Mouse (Mus musculus) adrenal gland, adult 2 months (tissue): ENCODE results near the gene Casp3. TPM values are rescaled to one million over a fixed set of nuclear protein-coding genes. Genes with fewer than 3 reads are reported as not detected.

Experiments
- DNase-seq: peaks from one replicate; pipeline ENCODE4 v3.0.0; 2021
- polyA plus RNA-seq: library from polyadenylated mRNA; depleted of rRNA; stranded (reverse); fragments of >200 nt; gene quantifications from 2 replicates; pipeline ENCODE4 v1.2.3, GENCODE M21; 2012
- total RNA-seq, 2 experiments: library from RNA; stranded (reverse); gene quantifications; 2 replicates each; pipeline ENCODE4 v1.2.3; 2021

The Casp3 gene
- total and polyA plus RNA-seq, 3 experiments = 0.94 to 18.4 (median 16.3) TPM

- no peak for DNase-seq
These were observed 10.2 kb upstream of the Casp3 start for GRCm38 (mm10) chr8:46606930-46607329.

- no peak for DNase-seq
These were observed 5.5 kb upstream of the Casp3 start for GRCm38 (mm10) chr8:46611557-46611956.

DNA sequence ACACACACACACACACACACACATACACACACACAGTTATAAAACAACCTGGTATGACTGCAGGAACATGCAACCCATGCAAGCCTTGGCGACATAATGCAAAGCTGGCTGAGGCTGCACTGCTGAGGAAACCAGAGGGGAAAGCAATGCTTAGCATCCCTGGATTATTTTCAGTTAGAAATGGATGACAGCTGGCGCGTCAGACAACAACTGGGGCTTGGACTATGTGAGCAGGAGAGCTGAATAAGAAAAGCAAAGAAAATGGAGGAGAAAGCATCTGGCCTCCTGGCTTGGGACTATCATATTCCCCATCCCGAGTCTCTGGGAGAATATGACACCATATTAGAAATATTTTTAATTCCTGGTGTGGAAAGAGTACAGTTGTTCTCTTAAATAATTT, 4.2 kb upstream of the Casp3 start:
- DNase-seq = no peak

DNA sequence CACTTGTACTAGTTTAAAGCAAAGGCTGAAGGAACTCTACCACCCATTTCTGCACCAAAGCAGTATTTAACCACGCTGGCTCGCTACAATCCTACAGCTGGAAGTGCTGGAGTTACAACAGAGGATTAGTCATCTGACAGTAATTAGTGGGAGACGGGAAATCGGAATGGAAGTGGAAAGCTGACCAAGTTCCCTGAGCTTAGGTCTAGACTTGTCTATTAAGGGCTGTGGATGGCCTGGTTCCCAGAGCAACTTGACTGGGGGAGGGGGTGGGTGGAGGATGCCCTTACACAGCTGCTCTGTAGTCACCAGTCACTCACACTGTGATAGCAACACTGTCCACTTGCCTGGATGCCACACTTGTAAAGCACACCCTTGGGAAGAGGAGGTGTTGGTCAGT, 3.7 kb upstream of the Casp3 start:
- no peak for DNase-seq

GRCm38 (mm10) chr8:46615936-46616335, 1.2 kb upstream of the Casp3 start:
- DNase-seq = no peak

- DNase-seq = no peak
These were observed 864 bp downstream of the Casp3 start for GRCm38 (mm10) chr8:46617690-46618620.

GRCm38 (mm10) chr8:46618639-46619320, 1.7 kb downstream of the Casp3 start:
- no peak for DNase-seq

DNA sequence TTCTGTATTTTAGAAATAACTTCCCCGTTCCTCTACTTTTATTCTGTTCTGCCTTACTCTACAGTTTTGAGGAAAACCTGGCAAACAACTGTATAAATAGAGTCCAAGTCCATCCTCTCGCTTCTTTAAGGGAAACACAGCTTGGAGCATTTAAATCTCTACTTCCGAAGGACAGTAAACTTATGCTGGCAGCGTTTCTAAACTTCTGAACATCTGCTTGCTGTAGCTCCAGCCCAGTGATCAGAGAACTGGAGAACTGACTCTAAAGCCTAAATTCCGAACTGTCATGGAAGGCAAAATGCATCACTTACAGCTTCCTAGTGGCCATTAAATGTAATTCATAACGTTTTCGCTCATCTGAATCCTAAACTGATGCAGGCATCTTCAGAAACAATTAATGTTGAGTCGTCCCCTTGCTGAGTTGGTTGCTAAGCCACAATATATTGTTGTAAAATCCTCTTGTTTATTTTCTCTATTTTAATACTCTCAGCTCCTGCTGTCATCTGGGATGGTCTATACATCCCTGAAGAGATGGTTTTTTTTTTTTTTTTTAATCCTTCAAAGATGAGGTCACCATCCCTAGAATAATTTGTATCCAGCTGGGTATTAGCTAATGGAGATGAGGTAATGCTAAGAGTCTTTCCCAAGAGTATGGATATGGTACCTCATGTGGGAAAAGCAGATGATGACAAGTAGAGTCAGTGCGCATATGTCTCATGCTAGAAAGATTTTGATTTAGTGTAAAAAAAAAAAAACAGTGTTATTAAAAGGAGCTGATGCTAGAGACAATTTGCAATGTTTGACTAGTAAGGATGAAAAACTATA, 5.6 kb downstream of the Casp3 start:
- DNase-seq = no peak

- DNase-seq = no peak
These were observed 8.1 kb downstream of the Casp3 start for GRCm38 (mm10) chr8:46625166-46625565.

- no peak for DNase-seq
These were observed 9.6 kb downstream of the Casp3 start for GRCm38 (mm10) chr8:46626642-46627041.

DNA sequence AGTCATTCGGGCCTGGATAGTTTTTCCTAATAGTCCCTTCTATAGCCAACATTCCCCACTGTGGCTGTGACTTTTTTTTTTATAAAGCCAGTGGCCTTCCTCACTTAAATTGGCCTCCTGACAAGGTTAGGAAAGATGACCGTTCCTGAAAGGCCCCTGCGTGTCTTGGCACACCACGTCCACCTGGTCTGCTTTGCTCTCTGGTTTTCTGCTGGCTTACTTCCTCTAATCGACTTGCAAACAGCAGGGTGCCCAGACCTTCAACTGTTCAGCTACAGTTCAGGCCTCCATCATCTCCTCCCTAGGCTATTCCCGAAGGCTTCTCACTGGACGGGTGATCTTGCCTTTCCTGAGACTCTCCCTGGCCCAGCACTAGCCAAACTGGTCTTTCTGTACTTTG, 10.8 kb downstream of the Casp3 start:
- no peak for DNase-seq

- DNase-seq = no peak
These were observed 11.6 kb downstream of the Casp3 start for GRCm38 (mm10) chr8:46628645-46629044.

DNA sequence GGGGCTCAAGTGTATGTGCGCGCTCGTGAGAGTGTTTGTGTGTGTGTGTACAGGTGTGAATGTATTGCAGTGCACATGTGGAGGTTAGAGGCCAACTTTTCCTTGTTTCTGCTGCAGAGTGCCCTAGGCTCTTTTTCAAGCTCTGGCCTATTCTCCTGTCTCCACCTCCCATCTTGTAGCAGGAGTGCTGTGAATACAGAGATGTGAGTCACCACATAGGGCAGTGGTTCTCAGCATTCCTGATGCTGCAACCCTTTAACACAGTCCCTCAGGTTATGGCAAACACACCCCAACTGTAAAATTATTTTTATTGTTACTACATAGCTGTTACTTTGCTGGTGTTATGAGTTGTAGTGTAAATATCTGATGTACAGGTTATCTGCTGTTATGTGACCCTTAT, 13.3 kb downstream of the Casp3 start:
- DNase-seq = no peak

DNA sequence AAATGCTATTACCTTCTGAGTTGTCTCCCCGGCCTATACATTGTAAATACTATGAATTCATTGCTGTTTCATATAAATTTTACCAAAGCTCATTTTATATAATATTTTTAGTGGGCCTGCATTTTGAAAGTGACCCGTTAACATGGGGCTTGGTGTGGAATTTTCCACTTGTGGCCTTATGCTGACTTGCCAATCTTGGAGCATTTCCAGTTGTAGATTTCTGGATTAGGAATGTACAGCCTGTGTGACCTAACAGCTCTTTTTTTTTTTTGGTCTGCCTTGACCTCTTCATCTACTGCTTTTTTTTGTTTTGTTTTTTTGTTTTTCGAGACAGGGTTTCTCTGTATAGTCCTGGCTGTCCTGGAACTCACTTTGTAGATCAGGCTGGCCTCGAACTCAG, 13.8 kb downstream of the Casp3 start:
- DNase-seq = no peak

DNA sequence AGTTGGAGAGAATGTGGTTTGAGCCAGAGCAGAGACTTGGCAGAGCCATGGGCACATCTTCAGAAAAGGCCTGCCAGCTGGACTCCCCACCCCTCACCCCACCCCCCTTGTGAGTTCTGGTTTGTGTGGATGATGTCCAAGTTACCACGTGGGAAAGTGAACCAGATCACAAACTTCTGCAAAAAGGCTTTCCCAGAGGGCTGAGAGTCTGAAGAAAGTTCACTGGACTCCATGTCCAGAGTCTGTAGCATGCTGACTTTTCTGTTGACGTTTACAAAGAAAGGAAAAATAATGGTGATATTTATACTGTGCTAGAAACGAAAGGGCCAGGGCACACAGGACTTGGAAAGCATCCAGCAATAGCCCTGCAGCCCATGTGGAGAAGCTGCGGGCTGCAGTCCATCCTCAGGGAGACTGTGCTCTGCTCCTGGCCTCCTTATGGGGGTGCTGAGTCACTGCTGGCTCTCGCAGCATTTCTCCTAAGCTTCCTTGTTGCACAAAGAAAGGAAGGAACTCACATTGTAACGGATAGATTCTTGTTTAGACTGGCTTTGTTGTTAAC, 22.0 kb downstream of the Casp3 start:
- peak; percentile 62 for DNase-seq

- no peak for DNase-seq
These were observed 22.8 kb downstream of the Casp3 start for GRCm38 (mm10) chr8:46639852-46640251.

GRCm38 (mm10) chr8:46641272-46641671, 24.2 kb downstream of the Casp3 start:
- no peak for DNase-seq

DNA sequence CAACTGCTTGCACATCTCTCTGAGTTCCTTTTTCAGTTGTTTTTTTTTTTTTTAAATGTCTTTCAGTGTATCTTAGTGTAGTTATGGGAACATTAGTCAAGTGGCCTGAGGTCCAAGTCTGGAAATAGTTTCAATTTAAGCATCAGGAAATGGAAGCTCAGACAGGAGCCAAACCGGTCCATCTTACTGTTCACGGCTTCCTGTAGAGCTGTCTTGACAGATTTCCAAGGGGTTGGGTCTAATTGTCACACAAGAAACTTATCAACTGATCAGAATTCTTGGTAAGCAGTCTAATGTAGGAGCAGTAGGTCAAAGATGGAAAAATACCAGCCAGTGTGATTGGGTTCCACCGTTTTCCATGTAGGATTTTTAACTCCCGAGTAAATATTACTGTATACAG, 31.3 kb downstream of the Casp3 start:
- no peak for DNase-seq

DNA sequence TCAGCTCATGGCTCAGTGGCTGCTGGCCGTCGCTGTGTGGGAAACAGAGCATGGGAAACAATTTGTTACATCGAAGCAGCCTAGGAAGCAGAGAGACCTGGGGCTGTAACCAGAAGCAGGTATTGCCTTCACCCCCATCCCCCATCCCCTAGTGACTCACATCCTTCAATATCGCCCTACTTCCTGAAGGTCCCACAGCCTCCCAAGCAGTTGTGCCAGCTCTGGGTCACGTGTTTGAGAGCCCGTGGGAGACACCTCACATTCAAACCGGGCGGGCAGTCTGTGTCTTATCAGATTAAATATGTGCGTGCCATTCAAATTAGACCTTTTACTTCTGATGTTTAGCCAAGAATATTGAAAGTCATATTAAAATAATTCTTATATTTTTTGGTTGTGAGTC, 34.8 kb downstream of the Casp3 start:
- peak; percentile 84 for DNase-seq

GRCm38 (mm10) chr8:46655919-46656318, 38.8 kb downstream of the Casp3 start:
- DNase-seq = no peak

- DNase-seq = peak; percentile 59
These were observed 54.4 kb downstream of the Casp3 start for GRCm38 (mm10) chr8:46671496-46671895.

DNA sequence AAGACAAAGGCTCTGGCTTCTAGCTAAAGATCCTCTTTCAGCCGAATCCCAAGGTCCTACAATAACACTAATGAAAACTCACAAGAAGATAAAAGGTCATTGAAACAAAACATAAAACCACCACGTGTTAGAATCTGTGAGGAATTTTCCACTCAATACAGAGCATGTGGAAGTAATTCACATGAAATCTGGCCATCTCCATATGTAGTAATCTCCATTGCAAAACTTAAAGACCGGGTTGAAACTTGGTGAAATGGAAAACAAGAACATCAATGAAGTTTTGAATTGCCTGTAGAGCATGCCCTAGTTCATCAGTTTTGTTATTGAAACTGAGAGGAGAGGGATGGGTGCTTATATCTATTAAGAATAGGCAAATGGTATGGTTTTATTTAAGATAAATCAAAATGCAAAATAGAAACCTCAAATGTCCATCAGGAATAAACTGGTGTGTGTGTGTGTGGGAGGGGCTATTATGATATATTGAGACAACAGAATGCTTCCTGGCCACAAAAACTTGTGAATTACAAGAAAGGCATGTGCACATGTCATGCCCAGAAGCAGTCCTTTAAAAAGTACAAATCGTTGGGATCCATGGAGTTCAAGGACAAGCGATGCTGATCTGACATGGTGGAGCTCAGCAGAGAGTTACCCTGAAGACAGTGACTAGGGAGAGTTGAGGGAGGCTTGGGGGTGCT, 63.7 kb downstream of the Casp3 start:
- no peak for DNase-seq
